Mouse (Mus musculus) liver, adult 2 months (tissue): ENCODE results near the gene Plch1.

Experiments
- CTCF ChIP-seq: fragments of 200-500 bp; IDR thresholded peaks from 2 replicates; pipeline ENCODE4 v1.5.1; 2011; ENCODE audit warnings: low read depth, low read length, control low read depth
- POLR2A ChIP-seq: fragments of 200-500 bp; IDR thresholded peaks from 2 replicates; pipeline ENCODE4 v1.6.1; 2011; ENCODE audit warnings: low read length, control low read depth; ENCODE audit not compliant: insufficient read depth; ENCODE audit errors: extremely low read depth

- TF ChIP-seq CTCF (no peak), POLR2A (no peak)
Observed at GRCm38 (mm10) chr3:63664575-63665243, 234.6 kb downstream of the Plch1 start.
